Mouse (Mus musculus) lung, adult 2 months (tissue): ENCODE measurements around the gene Gm27179.
"Not testable (repeated sequence)": the region's sequence is repeated elsewhere in the genome, so short reads cannot be mapped to it uniquely, and the experiment has no call there.

Source experiments
- CTCF ChIP-seq: fragments of 200-500 bp; IDR thresholded peaks from 2 replicates; pipeline ENCODE4 v1.5.1; 2011; ENCODE audit warnings: mild to moderate bottlenecking, low read length, control low read depth; ENCODE audit not compliant: insufficient read depth
- POLR2A ChIP-seq: fragments of 200-500 bp; IDR thresholded peaks from 2 replicates; pipeline ENCODE4 v1.6.1; 2011; ENCODE audit warnings: low read depth, mild to moderate bottlenecking, control low read depth, low read length, borderline replicate concordance; ENCODE audit errors: extremely low read depth

DNA sequence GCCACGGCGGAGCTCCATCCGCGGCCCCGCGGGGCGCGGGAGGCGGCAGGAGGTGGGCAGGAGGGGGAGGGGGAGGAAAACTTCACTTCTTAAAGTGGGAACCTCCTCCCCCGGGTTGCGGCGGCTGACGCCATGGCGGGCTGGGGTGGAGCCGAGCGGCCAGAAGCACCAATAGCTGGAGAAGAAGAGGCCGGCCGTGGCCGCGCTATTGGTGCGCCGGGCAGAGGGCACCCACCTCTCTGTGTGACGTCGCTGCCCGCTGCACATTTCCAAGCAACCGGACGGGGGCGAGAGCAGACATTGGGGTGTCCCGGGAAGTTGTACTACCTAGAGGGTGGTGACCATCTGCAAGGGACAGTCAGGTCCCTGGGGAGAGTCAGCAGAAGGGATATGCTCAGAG is 9.2 kb downstream of the Gm27179 start, which contains the start of gene Gm16867:
- TF ChIP-seq POLR2A, CTCF: not testable (repeated sequence)
